Mouse (Mus musculus) kidney, adult 11 months (tissue): ENCODE data around the gene Capn1.

Experiments
- DNase-seq: peaks from one replicate; pipeline ENCODE4 v3.0.0; 2022

The Capn1 gene

DNA sequence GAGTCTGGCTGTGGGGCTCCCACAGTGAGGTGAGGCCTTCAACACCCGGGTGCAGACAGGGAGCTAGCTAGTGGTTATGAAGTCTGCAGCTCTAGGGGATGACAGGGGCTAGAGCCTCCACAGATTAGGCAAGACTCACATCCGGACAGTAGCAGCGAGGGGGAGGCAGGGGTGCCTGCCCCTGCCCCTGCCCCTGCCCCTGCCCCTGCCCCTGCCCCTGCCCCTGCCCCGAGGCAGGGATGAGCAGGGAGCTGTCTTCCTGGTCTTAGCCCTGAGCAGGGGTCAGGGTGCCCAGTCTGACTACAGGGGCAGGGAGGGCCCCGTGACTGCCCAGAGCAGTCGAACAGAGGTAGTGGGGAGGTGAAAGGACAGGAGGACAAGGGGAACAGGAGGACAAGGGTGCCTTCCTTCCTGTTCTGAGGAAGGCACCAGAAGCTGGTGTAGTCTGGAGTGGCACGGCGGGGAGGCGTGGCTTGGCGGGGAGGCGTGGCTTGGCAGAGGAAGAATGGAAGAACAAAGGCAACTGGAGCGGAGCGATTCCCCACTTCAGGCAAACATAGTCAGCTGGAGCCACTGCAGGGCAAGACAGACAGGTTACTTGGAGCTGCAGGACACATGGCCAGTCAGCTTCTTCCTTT is 26.8 kb downstream of the Capn1 start:
- DNase-seq = peak; percentile 86

GRCm38 (mm10) chr19:5988027-5988814 is 27.5 kb downstream of the Capn1 start:
- DNase-seq = no peak

DNA sequence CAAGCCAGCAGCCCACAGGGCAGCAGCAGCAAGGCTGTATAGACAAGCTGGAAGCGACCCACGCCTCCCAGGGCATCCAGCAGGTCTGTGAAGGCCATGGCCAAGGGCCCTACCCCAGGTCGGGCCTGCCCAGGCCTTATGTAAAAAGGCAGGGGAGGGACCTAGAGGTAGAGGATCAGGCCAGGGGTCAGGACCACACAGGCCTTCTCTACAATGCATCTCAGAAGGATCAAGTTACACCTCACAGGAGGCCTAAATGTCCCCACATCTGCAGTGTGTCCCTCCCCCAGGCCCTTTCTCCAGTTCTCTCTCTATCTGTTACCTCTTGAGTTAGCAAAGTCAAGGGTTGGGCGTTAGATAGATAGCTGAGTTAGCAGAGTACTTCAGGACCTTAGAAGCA is 29.7 kb downstream of the Capn1 start, which contains the start of gene Slc22a20:
Gene Slc22a20 (minus strand): TSS at position 101 of the 400 bp plus-strand sequence.
- no peak for DNase-seq

DNA sequence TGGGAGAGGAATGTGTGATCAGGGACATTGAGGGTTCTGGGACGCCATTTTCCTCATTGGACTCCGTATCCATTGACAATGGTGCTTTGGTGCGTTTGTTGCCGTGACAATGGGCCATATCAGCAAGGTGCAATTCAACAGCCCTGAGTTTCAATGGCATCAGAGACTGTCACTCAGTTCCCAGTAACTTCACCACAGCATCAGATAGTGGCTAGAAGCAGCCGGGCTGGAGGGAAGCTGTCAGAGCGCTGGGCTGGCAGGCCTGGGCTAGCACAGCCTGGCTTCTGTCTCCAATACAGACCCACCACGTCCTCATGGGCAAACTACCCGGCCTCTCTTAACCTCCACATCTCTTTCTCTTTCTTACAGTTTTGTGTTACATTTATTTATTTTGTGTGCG is 35.2 kb downstream of the Capn1 start:
- DNase-seq = no peak

GRCm38 (mm10) chr19:5977717-5978116 is 38.0 kb downstream of the Capn1 start:
- DNase-seq = no peak

- DNase-seq = no peak
Measured at GRCm38 (mm10) chr19:5975676-5976075, 40.0 kb downstream of the Capn1 start.

DNA sequence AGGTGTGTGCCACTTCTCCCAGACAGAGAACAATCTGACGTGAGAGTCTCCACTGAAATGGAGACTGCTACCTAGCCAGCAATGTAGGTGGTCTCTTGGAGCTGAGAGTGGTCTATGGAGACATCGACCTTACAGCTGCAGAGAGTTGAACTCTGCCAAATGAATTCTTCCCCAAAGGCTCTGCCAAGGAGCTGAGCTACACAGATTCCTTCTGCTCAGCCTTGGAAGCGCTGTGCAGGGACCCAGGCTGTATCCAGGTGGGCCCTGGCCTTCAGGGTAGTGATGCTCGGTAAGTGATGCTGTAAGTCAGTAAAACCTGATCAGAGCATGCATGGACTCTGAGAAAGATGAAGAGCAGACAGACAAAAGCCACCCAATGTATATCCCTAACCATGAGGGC is 40.6 kb downstream of the Capn1 start:
- no peak for DNase-seq

DNA sequence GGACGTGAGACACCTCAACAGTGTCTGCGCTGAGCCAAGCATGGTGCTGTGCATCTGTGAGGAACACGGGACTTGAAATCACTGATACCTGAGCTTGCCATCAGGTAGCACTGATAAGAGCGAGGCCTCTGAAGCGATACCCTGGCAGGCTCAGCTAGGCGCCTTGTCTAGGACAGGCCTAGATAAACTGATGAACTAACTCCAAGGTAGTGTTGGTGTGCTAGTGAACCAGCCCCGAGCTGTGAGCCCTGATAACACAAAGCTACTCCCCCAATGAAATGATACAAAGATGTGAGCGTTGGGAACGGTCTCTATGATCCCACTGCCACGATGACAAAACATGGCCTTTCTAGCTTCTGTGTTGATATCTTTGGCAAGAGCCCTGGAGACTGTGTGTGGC is 48.0 kb downstream of the Capn1 start:
- DNase-seq = no peak

- DNase-seq = no peak
Measured at GRCm38 (mm10) chr19:5966786-5967185, 48.9 kb downstream of the Capn1 start.

DNA sequence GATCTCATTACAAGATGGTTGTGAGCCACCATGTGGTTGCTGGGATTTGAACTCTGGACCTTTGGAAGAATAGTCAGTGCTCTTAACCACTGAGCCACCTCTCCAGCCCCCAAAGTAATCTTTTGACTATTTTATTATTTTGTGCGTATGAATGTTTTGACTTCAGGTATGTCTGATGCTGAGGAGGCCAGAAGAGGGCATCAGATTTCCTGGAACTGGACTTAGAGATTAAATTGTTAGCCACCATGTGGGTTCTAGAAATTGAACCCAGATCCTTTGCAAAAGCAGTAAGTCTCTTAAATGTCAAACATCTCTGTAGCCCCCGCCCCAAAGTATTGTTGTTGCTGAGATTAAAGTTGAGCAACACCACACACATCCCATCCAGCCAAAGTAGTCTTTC is 49.8 kb downstream of the Capn1 start:
- no peak for DNase-seq

GRCm38 (mm10) chr19:5965280-5965679 is 50.4 kb downstream of the Capn1 start:
- DNase-seq = peak; percentile 64

GRCm38 (mm10) chr19:5964804-5965203 is 50.9 kb downstream of the Capn1 start:
- DNase-seq = no peak

DNA sequence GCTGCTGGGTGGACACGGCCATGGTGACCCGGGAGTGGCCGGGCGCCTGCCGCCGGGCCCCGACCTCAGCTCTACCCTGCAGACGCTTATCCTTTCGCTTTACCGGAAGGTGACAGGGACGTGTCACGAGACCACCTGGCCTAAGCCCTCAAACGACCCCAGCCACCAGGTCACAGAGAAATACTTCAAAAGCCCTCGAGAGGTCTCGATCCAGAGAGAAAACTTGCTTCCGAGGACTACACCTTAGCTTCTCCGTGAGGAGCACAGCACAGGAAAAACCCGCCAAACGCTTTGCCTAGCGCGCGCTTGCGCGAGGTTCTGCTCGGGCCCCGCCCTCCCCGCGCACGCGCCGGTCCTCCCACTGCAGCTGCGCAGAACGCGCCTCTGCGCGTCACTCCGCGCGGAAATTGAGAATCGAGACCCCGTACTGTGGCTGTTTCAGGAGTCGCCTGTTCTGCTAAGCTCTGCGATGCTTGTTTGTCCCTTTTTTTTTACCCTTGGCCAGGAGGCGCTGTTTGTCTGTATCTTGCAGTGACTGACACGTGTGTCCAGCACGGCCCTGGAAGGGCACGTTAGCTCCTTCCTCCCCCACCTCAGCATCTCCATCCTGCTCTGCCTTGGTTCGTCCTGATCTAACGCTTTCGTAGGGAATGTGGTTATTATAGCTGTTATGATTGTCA is 51.7 kb downstream of the Capn1 start, which contains the start of gene Pola2:
Gene Pola2 (minus strand): TSS at position 320 of the 680 bp plus-strand sequence.
- peak; percentile 80 for DNase-seq

GRCm38 (mm10) chr19:5962651-5963050 is 53.0 kb downstream of the Capn1 start:
- DNase-seq = no peak

- DNase-seq = no peak
Measured at GRCm38 (mm10) chr19:5957371-5957770, 58.3 kb downstream of the Capn1 start.

DNA sequence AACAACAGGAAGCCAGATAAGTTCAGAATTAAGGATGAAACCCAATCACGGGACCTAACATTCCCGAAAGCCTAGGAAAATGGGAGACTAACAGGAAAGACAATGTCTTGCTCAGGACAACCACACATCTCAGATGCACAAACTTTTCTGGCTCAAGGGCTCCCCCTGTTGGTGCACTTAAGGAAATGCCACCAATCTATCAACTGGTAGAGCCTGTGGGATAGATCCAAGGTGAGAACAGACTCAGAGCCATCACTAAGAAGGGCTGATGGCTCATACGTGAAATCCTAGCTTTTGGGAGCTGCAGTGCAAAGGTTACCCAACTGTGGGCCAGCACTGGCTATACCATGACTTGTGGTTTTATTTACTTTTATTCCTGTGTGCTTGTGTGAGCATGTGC is 59.0 kb downstream of the Capn1 start:
- peak; percentile 60 for DNase-seq

DNA sequence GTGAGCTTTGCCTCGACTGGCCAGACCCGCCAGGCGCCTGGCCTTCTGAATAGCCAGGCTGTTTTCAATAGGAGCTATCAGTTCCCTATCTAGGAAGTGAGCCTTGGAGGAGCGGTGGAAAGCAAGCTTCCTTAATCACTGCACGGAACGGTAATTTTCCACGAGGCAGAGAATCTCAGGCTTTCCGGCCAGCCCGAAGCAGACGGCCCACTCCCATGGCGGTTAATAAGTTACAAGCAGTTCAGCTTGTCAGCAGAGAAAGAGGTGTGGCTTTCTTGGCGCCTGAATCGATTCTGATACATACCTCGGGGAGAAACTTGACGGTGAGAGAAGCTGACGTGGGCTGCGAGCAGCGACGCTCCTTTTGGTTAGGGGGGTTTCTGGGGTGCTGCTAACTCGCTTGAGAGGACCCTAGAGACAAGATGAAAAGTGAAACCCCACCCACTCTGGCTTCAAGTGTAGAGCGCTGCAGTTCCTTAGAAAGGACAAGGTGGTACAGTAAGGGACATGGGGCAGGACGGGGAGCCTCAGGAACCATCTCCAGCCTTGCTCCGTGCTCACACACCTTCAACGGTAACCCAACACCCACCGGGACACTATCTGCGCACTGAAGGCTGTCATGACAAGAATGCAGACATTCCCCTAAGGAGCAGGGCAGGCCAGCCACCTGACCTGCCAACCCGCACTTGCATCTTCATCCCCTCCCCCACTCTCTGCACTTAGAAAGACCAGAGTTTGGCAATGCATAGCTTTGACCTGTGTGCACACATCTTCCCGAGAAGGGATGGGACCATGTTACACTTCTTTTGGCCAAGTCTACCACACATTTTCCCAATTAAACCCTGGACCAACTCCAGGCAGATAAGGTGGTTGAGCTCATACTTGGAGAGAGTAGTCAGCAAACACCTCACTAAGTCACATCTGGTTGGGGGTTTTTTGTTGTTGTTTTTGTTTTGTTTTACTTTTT is 59.7 kb downstream of the Capn1 start:
- peak; percentile 88 for DNase-seq

GRCm38 (mm10) chr19:5954936-5955335 is 60.8 kb downstream of the Capn1 start:
- DNase-seq = no peak

GRCm38 (mm10) chr19:5954031-5954710 is 61.5 kb downstream of the Capn1 start:
- DNase-seq = no peak

- no peak for DNase-seq
Measured at GRCm38 (mm10) chr19:5953201-5953770, 62.4 kb downstream of the Capn1 start.

- DNase-seq = peak; percentile 82
Measured at GRCm38 (mm10) chr19:5952071-5952691, 63.5 kb downstream of the Capn1 start.
